Mouse (Mus musculus) right cerebral cortex, postnatal 36 days (tissue): ENCODE data around the gene Map2k1.
A peak's percentile ranks its signal among the peaks of the same experiment; 100 is the strongest.
"Not testable (repeated sequence)": the region's sequence is repeated elsewhere in the genome, so short reads cannot be mapped to it uniquely, and the experiment has no call there.

ENCODE experiments used
- DNase-seq, 2 experiments: peaks; one replicate each; pipeline ENCODE4 v3.0.0; 2022; ENCODE audit warnings: low spot score in 2 of 2, mixed read lengths in 1 of 2

The Map2k1 gene

DNA sequence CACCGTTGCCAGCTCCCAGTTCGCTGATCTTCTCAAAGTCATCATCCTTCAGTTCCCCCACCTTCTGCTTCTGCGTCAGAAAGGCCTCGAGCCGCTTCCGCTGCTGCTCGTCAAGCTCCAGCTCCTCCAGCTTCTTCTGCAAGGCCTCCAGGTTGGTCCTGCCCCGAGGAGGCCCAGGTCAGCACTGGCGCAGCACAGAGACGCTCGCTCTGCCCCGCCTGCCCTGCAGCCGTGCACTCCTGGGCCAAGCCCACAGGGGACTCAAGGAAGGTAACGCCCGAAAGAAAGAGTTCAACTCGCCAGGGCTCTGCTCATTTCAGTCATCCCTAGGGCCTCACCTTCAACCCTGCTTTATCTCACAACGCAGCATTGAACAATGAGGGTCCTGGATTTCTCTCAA, 39.0 kb downstream of the Map2k1 start:
- DNase-seq = no peak

DNA sequence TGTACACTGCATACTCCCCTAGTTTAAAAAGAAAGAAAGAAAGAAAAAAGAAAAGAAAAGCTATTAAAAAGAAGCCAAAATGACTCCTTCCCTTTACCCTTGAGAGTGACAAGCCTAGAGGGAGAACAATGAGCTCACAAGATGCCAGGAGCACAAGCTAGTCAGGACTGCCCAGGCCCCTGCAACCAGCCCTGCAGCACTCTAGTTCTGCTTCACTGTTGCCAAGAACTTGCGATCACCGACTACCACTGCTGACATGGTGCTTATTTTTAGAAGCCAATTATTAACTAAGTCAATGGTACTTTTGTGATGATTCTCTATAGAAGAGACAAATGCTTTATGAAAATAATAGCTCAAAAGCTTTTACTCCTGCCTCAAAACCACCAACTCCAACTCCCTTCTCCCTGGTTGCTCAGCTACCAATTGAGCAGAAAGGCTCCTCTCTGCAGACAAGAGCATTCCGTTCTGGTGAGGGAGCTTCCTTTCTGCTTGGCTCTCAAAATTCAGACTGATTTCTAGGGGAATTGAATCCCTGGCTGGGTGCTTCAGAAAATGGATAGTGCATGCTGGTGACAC, 45.8 kb downstream of the Map2k1 start:
- DNase-seq = no peak

GRCm38 (mm10) chr9:64202866-64203265, 50.6 kb downstream of the Map2k1 start:
- DNase-seq = no peak

DNA sequence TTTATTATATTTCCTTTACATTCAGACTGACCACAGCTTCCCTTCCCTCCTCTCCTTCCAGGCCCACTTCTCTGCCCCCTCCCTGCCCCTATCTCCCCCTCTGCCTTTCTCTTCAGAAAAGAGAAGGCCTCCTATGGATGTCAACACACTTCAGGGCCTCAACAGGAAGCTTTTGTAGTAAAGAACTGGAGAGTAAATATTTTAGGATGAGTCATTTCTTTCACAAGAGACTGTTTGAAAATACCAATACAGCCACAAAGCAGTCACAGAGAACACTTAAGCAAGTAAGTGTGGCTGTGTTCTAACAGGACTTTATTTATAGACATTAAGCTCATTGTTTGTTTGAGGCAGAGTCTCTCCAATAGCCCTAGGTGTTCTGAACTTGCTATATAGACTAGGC, 51.1 kb downstream of the Map2k1 start:
- no peak for DNase-seq

GRCm38 (mm10) chr9:64199897-64200296, 53.5 kb downstream of the Map2k1 start:
- no peak for DNase-seq

DNA sequence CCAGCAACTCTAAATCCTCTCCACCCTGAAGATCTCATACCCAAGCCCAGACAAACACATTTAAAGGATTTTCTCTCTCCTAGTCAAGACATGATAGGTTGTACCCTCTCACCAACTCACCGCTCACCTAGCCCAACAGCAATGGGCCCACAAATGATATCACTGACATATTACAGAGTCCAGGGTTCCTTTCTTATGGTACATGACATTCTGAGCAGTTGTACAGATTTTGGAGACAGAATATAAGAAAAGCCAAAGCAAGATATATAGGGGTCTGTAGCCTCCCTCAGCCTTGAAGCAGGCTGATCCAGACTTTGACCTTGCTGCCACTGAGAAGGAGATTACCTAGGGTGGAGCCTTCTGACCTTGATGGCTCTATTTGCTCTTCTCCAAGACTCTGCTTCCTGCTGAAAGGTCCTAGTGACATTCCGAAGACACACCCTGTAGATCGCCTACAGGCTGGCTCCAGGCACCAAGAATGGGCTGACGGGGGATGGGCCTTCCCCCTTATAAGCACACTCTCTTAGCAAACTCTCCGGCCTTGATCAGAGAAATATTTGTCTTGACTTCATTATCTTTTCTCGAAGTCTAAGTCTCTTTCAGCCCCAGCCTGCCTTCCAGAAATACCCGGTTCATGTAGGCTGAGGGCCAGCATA, 54.5 kb downstream of the Map2k1 start:
- not testable (repeated sequence) for DNase-seq

DNA sequence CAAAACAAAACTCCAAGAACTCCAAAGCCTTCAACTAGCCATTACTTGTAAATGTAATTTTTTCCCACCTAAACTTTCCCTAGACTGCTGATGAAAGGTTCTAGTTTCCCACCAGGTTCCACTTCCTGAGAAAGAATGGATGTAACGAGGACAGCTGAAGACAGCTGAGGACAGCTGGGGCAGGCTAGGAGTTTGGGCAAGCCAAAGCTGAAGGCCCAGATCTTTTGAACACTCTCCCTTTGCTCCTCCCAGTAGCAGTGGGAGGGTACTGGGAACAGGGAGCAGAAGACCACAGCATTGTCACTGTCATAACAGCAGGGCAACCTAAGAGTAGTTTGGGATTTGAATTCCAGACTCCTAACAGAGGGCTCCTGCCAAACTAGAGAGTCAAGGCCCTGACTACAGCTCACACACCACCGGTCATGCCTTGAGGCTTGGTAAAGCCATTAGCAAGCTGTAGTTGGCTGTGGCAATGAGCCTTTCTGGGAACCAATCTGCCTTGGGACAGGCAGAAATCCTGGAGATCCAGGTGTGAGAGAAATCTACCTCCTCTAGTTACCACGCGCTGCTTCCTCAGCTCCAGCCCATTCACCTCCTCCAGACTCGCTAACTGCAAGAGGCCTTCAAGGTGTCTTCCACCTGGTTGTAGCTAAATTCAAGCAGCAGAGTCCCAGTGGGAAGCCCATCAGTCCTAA, 55.2 kb downstream of the Map2k1 start:
- no peak for DNase-seq

DNA sequence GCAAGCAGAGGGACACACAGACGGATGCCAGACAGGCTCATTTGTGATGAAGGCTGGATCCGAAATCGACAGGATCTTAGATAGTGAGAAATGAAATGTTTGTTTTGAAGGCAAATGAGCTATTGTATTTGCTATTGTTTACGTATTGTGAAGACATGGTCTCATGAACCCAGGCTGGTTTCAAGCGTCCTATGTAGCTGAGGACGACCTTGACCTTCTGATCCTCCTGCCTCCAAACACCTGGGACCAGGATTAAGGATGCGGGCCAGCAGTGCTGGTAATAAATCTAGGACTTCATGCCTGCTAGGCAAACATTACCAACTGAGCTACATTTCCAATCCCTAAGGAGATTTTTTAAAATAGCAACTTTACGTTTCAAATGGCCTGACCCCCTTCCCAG, 55.9 kb downstream of the Map2k1 start:
- no peak for DNase-seq

GRCm38 (mm10) chr9:64195554-64195953, 57.9 kb downstream of the Map2k1 start:
- DNase-seq = peak; percentile 52 to 79

- DNase-seq = no peak
Measured at GRCm38 (mm10) chr9:64193879-64194278, 59.6 kb downstream of the Map2k1 start.

GRCm38 (mm10) chr9:64184166-64184840, 69.1 kb downstream of the Map2k1 start:
- DNase-seq = no peak

DNA sequence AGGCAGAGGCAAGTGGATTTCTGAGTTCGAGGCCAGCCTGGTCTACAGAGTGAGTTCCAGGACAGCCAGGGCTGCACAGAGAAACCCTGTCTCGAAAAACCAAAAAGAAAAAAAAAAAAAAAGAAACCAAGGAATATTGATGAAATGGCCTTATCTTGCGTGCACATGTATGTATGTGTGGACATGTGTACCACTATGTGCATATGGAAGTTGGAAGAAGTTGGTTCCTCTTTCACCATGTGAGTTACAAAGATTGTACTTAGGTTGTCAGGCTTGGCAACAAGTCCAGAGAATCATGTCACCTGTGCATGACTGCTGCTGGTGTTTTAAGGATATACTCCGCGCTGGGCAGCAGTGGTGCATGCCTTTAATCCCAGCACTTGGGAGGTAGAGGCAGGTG, 70.1 kb downstream of the Map2k1 start:
- DNase-seq = not testable (repeated sequence)

- peak; percentile 86 to 87 for DNase-seq
Measured at GRCm38 (mm10) chr9:64178974-64179646, 74.3 kb downstream of the Map2k1 start, which contains the start of gene Snapc5. Gene Snapc5 (plus strand): TSS chr9:64179274.

- DNase-seq = no peak
Measured at GRCm38 (mm10) chr9:64178610-64178973, 74.8 kb downstream of the Map2k1 start.

GRCm38 (mm10) chr9:64175378-64175777, 78.1 kb downstream of the Map2k1 start:
- DNase-seq = no peak

- DNase-seq = no peak
Measured at GRCm38 (mm10) chr9:64174766-64175165, 78.7 kb downstream of the Map2k1 start.

- no peak for DNase-seq
Measured at GRCm38 (mm10) chr9:64174341-64174740, 79.1 kb downstream of the Map2k1 start.

DNA sequence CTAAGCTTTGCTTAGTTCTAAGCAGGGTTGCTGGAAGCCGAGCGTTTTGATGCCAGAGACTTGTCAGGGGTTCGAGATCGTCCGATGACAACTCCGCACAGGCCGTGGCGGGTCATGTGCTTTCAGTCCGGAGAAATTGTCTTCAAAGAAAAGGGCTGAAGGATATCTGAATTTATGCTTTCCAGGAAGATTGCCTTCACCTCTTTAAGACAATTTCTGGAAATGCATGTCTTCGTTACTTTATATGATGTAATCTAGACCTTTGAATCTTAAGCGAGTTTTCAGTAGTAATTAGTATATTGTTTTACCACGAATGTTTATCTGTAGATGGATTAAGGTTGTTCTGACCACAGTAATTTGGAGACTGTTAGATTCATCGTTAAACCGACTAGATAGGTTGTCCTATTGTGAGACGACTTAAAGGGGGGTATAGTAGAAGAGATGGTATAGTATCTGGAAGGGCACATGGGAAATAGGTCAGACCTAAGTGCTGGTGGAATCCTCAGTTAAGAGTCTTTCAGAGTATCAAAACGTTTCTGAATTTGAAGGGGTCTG, 79.7 kb downstream of the Map2k1 start:
- DNase-seq = no peak

DNA sequence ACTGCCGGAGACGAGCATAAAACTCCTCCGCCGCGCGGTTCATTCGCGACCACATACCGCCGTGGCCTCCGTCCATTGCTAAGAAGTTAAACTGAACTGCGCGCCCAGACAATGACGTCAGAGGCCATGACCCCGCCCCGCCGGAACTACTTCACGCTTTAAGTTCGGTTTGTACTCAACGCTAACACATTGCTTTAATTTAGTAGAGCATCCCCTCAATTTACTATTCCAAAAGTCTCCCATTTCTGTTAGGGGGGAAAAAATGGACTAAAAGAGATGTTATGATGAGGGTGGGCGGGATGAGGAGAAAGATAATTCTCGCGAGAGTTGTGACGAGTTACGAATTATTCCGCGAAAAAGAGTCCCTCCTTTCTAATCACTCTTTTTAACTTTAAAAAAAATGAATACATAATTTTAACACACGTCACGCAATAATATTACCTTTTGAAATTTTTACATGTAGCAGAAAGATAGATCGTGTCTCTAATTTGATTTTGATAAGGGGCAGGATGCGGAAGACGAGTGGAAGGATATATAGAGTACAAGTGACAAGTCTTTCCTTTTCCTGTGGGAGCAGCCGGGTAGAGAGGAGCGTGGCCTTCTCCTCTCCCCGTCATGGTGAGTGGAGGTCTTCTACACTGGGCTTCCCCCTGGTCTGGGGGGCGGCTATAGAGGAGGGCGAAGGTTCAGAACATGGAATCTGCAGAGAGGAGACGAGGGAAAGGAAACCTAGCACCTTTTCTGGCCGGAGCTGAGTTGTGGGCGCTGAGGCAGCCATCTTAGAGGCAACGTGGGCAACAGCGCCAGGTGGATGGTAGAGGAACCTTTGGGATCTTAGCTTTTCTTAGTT, 80.4 kb downstream of the Map2k1 start, which contains the start of the genes Zwilch and Rpl4:
TSS of gene Zwilch (minus strand) at position 289 of the 850 bp plus-strand sequence.
TSS of gene Rpl4 (plus strand) at position 560 of the 850 bp plus-strand sequence.
- DNase-seq = peak; percentile 68

DNA sequence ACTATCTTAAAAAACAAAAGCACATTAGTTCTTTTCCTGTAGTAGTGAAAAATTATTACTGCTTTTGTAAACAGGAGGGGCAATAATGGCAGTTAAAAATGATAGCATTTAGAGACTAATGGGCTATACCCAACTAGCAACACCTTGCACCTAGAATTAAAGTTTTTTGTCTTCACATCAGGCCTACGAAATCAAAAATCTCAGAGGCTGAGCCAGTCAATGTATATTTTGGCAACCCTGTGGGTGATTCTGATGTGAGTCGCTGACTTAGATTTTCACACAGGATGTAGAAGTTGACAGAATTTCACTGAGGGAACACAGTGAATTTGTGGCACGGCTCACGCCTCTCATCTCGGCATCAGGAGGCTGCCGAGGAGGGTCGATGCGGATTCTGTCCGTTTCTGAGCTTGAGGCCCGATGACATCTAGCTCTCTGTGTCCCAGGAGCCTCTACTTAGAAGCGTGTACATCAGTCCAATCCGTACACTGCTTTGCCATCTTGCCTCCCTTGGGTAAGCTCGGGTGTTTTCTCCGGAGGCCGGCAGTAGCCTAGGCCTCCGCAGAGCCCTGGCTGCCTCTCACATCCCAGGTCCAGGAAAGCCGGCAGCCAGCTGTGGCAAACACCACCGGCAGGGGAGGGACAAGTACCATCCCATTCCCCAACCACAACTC, 81.2 kb downstream of the Map2k1 start:
- DNase-seq = no peak
